Mouse (Mus musculus) cerebellum, postnatal 25 days (tissue): ENCODE data around the gene Zfp46.
A peak's percentile ranks its signal among the peaks of the same experiment; 100 is the strongest.

Source experiments
- DNase-seq, 2 experiments: peaks; one replicate each; pipeline ENCODE4 v3.0.0; 2021; ENCODE audit warnings: mixed read lengths in 2 of 2

The Zfp46 gene

DNA sequence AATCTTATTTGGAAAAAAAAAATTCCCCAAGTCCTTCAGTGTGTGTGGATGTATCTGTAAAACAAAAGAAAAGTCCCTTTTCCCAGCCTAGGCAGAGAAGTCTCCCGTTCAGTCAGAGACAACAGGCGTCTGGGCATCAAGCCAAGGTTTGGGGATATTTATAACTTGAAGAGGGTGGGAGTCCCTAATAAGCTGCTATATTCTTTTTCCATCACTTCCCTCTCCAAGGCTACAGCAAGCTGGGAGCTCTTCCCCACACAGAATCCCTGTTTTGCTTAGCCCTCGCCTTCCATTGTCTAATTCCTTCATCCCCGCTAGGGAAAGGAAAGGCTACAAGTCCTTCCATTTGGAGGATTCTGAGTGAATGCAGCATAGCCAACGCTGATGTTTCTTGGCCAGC is at the start of gene Zfp46:
Zfp46 (plus strand) TSS at position 229 of the 400 bp plus-strand sequence.
- peak; percentile 73 to 88 for DNase-seq

DNA sequence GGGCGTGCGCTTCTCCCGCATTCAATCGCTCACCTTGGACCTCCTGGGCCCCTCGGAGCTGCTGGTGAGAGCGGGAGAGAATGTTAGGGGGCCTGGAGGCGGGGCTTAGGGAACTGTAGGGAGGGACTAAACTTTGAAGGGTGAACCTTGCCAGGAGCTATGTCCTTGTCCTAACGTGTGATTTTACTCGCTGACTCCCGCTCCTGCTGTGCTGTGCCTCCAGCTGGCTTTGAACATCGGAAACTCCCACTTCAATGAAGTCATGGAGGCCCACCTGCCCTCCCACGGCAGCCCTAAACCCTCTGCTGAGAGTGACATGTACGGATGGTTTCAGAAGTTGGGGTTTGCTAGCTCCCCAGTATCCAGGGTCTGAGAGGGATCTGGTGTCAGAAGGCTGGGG is 45.8 kb upstream of the Zfp46 start:
- no peak for DNase-seq

DNA sequence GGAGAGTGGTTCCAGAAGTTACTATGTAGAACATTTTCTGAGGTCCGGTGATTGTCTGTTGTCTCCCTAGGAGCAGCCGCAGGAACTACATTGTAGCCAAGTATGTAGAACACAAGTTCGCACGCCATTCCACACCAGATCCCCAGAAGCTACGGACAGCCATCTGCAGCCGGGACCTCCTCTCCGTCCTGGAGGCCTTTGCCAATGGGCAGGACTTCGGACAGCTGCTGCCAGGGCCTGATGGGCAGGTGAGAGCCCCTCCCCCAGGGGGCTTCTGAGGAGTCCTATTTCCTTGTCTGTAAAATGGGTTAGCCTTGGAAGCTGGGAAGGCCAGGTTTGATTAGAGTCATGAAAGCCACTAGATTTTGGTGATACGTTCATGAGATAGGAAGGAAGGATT is 45.4 kb upstream of the Zfp46 start:
- no peak for DNase-seq

DNA sequence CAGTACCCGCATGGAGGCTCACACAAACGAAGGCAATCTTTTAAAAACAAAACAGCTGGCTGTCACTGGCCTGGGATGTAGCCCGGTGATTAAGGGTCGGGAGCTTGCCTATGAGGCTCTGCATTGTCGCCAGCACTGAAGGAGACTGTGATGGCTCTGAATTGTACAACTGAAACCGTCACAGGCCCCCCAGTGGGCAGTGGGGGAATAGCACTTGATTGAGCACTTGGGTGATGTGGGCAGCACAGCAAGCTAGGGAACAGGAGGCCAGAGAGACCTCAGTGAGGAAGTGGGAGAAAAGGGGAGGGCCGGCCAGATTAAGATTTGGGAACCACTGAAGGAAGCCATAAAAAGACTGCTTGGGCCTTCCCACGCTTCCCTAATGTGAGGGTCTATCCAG is 44.9 kb upstream of the Zfp46 start:
- peak; percentile 87 to 92 for DNase-seq

DNA sequence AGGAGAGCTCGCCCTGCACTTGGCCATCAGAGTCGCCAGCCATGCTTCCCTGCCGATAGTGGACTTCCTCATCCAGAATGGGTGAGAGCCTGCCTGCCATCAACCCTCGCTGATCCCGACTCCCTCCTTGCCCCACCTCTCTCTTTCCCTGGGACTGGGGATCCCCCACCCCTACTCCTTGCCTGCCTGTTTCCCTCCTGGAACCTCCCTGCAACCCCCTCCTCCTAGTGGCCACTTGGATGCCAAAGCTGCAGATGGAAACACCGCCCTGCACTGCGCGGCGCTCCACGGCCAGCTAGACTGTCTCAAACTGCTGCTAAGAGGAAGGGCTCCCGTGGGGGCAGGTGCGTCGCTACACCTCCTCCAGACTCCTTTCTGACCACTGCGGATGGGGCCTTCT is 44.4 kb upstream of the Zfp46 start:
- peak; percentile 24 to 35 for DNase-seq

DNA sequence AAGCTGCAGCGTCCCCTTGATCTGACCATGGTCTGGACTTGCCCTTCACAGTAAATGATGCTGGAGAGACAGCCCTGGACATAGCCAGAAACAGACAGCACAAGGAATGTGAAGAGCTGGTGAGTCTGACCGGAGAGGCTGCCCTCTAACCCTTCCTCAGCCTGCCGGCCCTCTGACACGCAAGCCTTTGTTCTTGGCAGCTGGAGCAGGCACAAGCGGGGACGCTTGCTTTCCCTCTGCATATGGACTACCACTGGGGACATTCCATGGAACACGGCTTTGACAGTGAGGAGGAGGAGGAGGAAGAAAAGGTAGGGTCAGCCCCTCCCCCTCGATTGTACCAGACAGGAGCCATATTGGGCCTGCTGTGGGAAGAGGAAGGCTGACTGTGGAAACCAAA is 43.5 kb upstream of the Zfp46 start:
- DNase-seq: no peak

DNA sequence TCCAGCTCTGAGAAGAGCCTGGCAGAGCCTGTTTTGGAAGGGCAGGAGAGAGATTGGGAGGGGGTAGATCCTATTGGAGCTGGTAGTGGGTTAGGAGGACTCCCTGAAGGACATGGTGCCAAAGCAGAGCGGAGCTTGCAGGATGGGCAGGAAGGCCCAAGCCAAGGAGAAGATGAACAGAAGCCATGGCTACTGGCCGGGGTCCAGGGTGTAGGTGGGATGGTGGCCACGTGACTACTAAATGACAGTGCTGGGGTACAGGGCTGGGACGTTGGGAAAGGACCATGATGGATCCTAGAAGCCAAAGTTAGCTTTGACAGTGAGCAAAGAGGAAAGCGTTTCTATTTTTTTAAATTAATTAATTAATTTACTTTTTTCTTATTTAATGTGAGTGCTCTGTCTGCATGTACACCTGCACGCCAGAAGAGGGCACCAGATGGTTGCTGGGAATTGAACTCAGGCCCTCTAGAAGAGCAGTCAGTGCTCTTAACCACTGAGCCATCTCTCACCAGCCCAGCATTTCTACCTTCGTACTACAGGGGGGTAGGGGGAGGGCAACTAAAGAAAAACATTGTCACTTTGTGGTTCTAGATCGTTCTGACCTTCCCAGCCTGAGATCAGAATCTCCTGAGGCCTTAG is 42.3 kb upstream of the Zfp46 start:
- peak in 1 of 2 experiments; percentile 48 for DNase-seq

DNA sequence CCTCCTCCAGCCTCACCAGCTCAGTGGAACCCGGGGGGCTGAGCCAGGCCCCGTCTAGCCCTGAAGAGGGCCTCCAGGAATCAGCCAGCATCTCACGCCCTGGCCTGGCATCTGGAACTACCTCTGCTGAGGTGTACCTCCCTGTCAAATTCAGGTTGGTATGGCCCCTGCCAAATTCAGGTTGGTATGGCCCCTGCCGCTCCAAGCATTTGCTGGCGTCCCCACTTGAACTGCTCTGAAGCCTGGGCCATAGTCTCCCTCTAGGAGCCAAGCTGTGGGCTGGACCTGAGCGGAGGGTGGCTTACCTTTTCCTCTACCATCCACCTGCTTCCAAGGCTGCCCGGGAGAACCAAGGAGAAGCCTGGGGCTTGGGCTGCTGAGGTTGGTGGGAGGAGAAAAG is 41.8 kb upstream of the Zfp46 start:
- DNase-seq: no peak

DNA sequence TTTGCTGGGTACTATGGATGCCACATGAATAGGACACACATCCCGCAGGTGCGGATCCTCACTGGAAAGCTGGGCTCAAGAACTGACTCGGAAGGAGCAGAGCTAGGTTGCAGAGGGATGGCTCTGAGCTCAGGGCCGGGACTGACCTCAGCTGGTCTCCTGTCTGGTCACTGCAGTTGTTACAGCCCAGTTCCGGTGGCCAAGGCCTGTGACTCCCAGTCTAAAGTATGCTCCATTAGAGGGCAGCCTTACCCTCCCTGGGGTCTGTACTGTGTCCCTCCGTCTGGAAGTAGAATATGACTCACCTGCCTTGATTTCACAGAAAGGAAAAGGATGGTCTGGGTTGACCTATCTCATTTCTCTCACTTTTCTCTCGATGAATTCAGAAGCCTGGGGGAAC is 40.3 kb upstream of the Zfp46 start:
- no peak for DNase-seq

DNA sequence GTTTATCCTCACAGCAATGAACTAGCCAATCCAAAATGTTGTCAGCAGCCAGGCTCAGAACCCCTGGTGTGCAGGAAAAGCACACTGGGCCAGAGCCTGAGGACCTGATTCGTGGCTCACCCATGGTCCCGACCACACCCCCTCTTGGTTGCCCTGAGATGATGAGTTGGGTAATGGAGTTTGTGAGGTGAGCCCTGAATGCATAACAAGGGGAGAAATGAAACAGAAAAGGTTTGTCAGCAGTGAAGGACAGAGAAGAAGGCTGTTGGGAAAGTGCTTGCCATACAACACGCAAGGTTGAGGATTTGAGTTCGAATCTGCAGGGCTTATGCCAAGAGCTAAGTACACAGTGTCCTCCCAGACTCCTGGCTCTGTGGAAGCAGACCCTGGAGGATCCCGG is 38.8 kb upstream of the Zfp46 start:
- no peak for DNase-seq

DNA sequence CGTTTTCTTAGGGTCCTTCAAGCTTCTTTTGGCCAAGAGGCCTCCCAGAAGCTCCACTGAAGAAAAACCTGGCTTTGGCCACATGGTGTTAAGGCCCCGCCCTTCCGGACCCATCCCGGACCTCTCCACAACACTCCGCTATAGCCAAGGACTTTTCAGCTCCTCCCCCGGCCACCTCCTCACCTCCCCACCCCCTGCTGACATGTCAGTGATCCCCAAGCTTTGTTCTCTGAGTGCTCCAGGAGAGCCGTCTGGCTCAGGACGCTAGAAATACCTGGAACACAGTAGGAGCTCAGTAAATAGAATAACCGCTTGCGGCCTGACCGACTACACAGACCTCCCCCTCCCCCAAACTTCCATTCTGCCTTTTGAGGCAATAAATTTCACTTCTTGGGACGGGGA is 37.9 kb upstream of the Zfp46 start:
- no peak for DNase-seq

DNA sequence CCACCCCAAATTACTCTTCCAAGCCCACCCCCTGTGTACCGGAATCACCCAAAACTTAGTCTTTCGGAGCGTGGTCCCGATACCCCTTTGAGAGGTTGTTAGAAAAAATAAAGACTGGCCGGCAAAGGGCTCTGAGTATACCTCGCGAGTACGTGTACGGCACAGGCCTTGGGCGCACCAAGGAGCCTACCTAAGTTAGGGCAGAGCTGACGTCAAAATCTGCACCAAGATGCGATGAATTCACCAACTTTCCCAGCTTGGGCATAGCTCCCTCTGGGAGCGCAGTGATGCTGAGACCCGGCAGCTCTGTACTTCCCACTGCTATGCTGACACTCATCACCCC is 37.1 kb upstream of the Zfp46 start:
- DNase-seq: no peak

DNA sequence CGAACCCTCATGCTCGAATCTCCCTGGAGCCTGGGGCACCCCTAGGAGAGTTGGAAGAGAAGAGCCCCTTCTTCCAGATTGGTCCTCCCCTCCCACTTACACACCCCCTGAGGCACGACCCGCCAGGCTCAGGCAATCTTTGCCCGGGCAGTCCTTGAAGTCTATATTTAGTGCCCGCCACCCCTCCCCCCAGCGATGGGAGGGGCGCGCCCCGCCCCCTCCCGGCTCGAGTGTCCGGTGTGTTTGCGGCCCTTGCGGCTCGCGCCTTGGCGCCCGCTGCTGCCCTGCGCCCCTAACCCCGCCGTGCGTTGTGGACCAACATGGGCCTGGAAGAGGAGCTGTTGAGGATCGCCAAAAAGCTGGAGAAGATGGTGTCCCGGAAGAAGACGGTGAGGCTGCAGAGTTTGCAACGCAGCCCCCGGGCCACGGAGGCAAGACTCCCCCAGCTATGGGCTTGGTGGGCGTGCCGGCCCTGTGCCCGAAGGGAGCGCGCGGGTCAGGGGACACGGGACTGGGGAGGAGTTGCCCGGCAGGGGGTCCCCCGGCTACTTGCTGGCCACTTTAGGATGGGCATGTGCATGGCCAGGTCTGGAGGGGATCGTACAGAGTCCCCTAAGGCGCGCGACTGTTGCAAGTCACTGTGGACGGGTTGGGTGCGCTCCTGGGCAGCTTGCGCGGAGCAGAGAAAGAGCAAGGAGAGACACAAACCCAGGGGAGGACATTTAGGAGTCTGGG is 36.6 kb upstream of the Zfp46 start, which contains the start of gene Tcea3:
Tcea3 (plus strand) TSS at position 1 of the 735 bp plus-strand sequence.
- peak in 1 of 2 experiments; percentile 35 for DNase-seq

DNA sequence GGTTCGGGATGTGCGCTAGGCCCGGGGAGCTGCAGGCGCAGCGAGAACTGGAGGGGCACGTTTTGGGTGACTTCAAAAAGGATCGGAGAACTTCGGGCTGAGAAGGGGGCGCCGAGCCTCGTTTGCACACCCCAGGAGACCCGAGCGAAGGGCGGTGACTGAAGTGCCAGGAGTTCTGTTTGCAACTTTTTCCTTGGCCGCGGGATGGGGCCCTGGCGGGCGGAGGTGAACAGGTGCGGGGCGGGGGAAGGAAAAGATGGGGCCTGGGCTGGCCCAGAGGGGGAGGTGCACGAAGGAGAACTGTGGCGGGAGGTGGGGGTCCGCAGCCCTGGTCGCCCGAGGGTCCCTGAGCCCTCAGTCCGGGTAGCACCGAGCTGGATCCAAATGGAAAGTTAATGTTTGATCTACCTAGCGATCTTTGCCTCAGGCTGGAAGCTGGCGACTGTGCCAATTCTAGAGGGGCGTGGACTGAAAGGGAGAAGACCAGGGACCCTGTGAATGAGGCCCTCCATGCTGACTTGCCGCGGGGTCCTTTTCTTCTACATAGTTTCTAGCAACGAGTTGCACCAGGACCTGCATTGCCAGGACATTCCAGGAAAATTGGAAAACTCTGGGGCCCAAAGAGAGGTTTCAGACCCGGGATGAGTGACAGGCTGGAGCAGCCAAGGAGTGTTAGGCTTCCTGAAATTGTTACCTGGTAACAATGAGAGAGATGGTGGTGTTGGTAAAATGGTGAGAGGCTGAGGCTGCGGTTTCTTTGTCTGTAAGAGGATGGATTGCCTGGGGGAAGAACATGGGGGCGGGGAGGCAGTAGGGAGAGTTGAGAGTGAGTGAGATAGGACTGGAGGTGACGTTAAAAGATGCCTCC is 35.8 kb upstream of the Zfp46 start:
- DNase-seq: no peak

DNA sequence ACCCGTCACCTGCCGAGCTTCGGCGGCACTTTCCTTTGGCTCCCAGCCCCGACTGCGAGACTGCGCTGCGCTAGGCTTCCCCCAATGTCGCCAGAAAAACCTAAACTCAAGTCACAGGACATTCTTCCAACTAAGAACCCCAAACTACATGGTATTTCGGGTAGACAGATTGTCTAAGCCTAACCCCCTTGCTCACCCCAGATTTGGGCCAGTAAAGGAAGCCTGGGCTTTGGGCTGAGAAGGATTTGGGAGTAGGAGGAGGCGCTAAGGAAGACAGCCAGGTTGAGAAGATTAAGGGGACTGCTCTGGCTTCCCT is 35.2 kb upstream of the Zfp46 start:
- DNase-seq: no peak

DNA sequence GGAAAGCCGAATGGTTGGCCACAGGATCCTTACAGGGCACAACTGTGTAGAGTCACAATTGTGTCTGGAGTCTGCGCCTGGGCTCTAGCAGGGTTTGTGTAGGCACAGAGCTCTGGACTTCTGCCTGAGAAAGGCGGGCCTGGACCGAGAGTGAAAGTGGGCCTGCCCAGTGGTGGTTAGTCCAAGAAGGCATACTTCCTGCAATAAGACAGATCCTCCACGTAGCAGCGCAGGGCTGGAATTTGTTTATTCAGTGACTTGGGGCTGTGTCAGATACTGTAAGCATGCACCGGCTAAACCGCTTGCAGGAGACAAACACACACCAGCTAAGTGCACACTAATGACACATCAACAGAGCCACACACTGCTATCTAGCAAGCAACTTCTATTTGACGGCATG is 34.7 kb upstream of the Zfp46 start:
- no peak for DNase-seq

DNA sequence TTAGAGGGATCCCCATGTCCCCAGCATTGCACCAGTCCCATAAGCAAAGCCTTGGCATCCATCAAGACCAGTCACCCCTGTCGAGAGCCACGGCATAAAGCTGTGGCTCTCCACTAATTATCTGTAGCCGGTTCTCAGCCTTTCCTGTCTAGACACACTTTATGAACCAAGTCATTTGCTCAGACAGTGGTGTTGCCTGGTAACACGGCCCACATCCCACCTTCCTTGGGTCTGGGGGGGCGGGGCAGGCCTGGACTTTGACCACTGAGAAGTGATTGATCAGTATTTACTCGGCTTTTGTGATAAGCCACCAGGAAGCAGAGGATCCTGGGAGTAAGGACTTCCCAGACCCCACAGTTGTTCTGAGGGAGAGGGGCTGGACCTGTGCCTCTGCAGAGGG is 28.6 kb upstream of the Zfp46 start:
- DNase-seq: no peak

DNA sequence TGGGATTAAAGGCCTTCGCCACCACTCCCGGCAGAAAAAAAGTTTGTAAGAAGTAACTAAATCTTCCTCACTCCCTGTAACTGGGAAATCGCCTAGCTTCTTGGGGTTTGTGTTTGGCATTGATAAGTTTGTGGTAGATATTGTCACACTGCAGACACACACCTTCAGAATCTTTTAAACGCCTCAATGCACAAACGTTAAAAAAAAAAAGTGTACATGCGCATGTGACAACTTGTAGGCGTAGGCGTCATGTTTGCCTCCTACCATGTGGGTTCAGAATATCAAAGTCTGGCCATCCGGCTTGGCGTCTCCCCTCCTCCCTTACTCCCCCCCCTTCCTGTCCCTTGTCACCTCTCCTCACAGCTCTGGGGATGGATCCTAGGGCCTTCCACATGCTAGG is 27.8 kb upstream of the Zfp46 start:
- no peak for DNase-seq

DNA sequence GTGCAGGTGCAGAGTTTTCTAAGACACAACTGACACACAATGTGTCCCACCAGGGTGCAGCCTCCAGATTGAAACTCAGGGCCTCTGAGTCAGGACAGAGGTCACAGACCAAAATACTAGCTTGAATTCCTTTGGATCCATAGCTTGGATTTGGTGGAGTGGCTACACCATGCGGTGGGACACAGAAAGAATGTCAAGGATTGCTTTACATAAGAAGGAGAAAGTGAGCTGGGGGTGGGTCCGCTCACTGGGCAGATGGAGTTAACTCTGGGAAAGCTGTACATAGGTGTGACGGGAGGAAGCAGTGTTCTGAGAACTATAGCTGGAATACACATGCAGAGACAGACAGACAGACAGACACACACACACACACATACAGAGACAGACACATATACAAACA is 24.6 kb upstream of the Zfp46 start:
- DNase-seq: no peak

DNA sequence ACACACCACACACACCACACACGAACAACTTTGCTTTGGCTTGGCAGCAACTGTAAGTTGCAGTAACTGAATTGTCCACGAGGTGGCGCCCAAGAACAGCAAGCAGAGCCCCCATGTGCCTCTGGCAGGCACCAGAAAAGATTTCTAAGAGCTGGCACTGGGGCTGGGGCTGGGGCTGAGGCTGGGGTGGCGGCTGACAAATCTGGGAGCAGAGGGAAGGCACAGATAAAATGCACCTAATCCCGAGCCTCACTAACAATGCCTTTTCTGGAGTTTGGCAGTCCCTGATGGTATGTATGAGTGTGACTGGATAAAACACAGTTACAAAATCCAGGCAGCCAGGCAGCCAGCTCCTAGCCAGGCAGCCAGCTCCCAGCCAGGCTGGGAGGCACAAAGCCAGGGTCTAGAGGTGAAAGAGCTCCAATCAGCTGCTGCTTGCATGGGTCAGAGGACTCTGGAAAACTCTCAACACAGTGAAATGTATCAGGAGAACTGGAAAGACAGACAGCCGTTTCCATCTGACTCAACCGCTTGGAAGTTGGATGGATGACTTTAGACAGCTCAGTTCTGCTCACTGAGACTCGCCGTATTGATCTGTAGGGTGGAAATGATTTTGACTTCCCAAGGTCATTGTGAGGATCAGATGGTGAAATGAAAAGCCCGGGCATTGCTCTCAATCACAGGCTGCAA is 23.8 kb upstream of the Zfp46 start:
- peak; percentile 84 to 91 for DNase-seq

DNA sequence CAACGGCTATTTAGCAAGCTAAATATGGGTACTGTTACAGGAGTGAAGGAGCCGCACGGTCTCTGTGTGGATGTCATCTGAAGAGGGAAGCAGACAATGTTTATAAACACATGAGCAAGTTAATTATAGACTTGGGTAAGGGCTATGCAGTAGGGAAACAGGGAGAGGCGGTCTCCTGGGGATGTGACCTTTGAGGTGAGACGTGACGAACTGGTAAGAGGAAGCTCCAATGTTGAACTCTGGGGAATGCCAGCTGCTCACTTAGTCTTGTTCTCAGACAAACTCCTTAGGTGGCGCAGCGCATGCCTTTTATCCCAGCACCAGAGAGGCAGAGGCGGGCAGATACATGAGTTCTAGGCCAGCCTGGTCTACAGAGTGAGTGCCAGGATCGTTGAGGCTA is 22.6 kb upstream of the Zfp46 start:
- no peak for DNase-seq

DNA sequence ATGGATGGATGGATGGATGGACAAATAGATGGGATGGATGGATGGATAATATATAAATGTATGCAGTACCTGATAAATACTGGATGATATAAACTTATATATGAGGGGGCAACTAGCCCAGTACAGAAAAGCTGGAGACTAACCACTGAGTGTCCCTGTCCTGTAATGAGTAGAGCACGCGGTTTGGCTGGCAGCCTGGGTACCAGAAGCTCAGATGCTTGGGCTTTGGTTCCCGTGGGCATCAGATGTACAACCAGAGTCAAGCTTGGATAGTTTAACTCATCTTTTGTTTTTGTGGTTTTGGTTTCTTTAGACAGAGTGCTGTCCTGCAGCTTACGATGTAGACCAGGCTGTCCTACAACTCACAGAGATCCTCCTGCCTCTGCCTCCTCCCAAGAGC is 20.9 kb upstream of the Zfp46 start:
- DNase-seq: no peak

DNA sequence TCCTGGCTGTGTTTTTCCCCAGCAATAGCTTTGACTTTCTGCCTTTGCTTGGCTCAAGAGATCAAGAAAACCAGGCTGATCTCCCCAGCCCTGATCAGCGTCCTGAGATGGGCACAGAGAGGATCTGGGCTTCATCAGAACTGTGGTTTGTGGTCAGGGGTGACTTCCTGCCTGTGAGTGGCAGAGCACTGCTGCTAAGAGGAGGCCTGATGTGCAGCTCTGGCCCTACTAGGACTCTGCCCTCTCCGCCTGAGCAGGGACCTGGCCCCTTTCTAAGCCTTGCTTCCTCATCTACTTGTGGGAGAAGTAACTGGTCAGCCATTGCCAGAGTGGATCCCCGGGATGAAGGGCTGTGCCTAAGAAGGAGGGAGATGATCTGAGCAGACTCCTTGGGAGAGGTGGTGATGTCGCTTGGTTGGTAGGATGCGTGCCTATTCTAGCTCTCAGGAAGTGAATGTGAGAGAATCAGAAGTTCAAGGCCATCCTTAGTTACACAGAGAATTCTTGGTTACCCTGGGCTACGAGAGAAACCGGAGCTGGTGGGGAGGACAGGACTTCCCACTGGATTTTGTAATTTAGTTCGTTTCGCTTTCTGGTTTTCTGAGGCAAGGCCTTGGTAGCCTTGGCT is 17.7 kb upstream of the Zfp46 start:
- no peak for DNase-seq
